Mouse (Mus musculus) heart, postnatal 10 days (tissue): ENCODE data around the gene Ckmt2. TPM values are rescaled to one million over a fixed set of nuclear protein-coding genes. Genes with fewer than 3 reads are reported as not detected.

Experiments
- DNase-seq, 2 experiments: peaks; one replicate each; pipeline ENCODE4 v3.0.0; 2021
- intact Hi-C: fragments of 180-260 bp; cut with DNase I; formaldehyde crosslinking; loops from one replicate; pipeline ENCODE4 v1.15.1; 2025
- total RNA-seq, 2 experiments: library from RNA; stranded (reverse); gene quantifications; 2 replicates each; pipeline ENCODE4 v1.2.3; 2021

Ckmt2 gene
- total RNA-seq, 2 experiments from 2014 or later: 867 to 929 TPM

- intact Hi-C loops: no loop called here
- peak in 1 of 2 experiments; percentile 48 for DNase-seq
Observed at GRCm38 (mm10) chr13:91874565-91874964, 2.1 kb downstream of the Ckmt2 start.

GRCm38 (mm10) chr13:91873734-91874329 is 2.9 kb downstream of the Ckmt2 start:
- DNase-seq: peak; percentile 65 to 68
- intact Hi-C loops: no loop called here

- DNase-seq: no peak
- intact Hi-C loops: no loop called here
Observed at GRCm38 (mm10) chr13:91868577-91868976, 8.1 kb downstream of the Ckmt2 start.

- DNase-seq: peak in 1 of 2 experiments; percentile 38
- intact Hi-C loops: loop anchor here (5.0 kb wide), 1 partner anchor 52 kb away; the partner anchor contains the start of gene Zcchc9
Observed at GRCm38 (mm10) chr13:91858835-91859234, 17.9 kb downstream of the Ckmt2 start.

GRCm38 (mm10) chr13:91857427-91857826 is 19.3 kb downstream of the Ckmt2 start:
- intact Hi-C loops: loop anchor here (5.0 kb wide), 1 partner anchor 50 kb away; the partner anchor contains the start of gene Zcchc9

GRCm38 (mm10) chr13:91854412-91854811 is 22.3 kb downstream of the Ckmt2 start:
- DNase-seq: no peak
- intact Hi-C loops: no loop called here

More at GRCm38 (mm10) chr13:91857427-91857826, 19.3 kb downstream of the Ckmt2 start:
- DNase-seq: no peak

GRCm38 (mm10) chr13:91827876-91828275 is 48.8 kb downstream of the Ckmt2 start:
- DNase-seq: no peak
- intact Hi-C loops: no loop called here

GRCm38 (mm10) chr13:91826066-91826465 is 50.6 kb downstream of the Ckmt2 start:
- intact Hi-C loops: no loop called here
- DNase-seq: no peak

- intact Hi-C loops: no loop called here
- peak; percentile 55 to 67 for DNase-seq
Observed at GRCm38 (mm10) chr13:91824845-91825550, 51.7 kb downstream of the Ckmt2 start.

- DNase-seq: no peak
- intact Hi-C loops: no loop called here
Observed at GRCm38 (mm10) chr13:91823735-91824134, 53.0 kb downstream of the Ckmt2 start.

- intact Hi-C loops: no loop called here
Observed at GRCm38 (mm10) chr13:91814670-91815069, 62.0 kb downstream of the Ckmt2 start.

GRCm38 (mm10) chr13:91809476-91809875 is 67.2 kb downstream of the Ckmt2 start:
- DNase-seq: peak in 1 of 2 experiments; percentile 11
- intact Hi-C loops: loop anchor here (5.0 to 10.0 kb wide), 4 partner anchors 48 to 673 kb away; partner anchors contain the start of genes Fam151b and Ssbp2

More at GRCm38 (mm10) chr13:91814670-91815069, 62.0 kb downstream of the Ckmt2 start:
- no peak for DNase-seq

- intact Hi-C loops: loop anchor here (5.0 to 10.0 kb wide), 4 partner anchors 49 to 674 kb away; partner anchors contain the start of genes Fam151b and Ssbp2
- peak in 1 of 2 experiments; percentile 16 for DNase-seq
Observed at GRCm38 (mm10) chr13:91807874-91808575, 68.7 kb downstream of the Ckmt2 start.

- intact Hi-C loops: loop anchor here (5.0 to 10.0 kb wide), 4 partner anchors 50 to 675 kb away; partner anchors contain the start of genes Fam151b and Ssbp2
- peak; percentile 91 to 94 for DNase-seq
Observed at GRCm38 (mm10) chr13:91807155-91807839, 69.4 kb downstream of the Ckmt2 start, which contains the start of gene Zcchc9. Gene Zcchc9 (minus strand): TSS chr13:91807705.

Other genes with a start within 250 kb of the Ckmt2 start
- under 1 TPM in 1 of 2 experiments, not detected in 1; 0.48 TPM for gene Acot12, start 135.4 kb downstream of the Ckmt2 start, total RNA-seq
- gene Zcchc9, start 69.2 kb downstream of the Ckmt2 start, total RNA-seq: 10 to 100 TPM; 19.9 to 23.5 TPM